Mouse (Mus musculus) gastrocnemius, adult 8-10 months (tissue): ENCODE data around the gene Vps51. TPM values are rescaled to one million over a fixed set of nuclear protein-coding genes. Genes with fewer than 3 reads are reported as not detected.

Experiments
- DNase-seq, 2 experiments: peaks; one replicate each; pipeline ENCODE4 v3.0.0; 2022; ENCODE audit warnings: low spot score in 2 of 2
- total RNA-seq, 4 experiments: library from RNA; stranded (reverse); gene quantifications; 2 replicates each; pipeline ENCODE4 v1.2.4; 2022

Gene Vps51
- total RNA-seq, 4 experiments from 2014 or later, result 17.0 to 23.5 (median 20.4) TPM

DNA sequence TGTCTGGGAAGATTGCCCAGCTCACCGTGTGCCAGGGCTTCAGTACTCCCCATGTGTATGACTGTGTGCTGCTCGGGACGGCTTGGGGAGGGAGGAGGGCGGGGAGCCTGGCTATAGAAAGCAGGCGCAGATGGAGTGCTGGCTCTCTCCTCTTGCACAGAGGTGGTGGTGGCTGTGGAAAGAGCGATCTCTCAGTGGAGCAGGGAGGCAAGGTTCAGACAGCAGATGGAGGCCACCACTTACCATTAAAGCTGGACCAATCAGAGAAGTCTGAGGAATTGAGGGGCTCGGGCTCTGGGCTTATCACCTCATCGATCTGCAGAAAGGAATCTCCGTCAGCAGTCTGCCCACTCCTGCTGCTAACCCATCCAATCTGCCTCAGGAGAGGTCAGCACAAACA, 5.1 kb upstream of the Vps51 start, which contains the start of gene Gm28374:
Gene Gm28374, minus strand, starts transcription at position 101 of the 400 bp plus-strand sequence.
- no peak for DNase-seq

GRCm38 (mm10) chr19:6079983-6080480, 3.0 kb upstream of the Vps51 start, which contains the start of gene Tmem262:
Gene Tmem262, plus strand, starts transcription at chr19:6080033.
- DNase-seq, result no peak

DNA sequence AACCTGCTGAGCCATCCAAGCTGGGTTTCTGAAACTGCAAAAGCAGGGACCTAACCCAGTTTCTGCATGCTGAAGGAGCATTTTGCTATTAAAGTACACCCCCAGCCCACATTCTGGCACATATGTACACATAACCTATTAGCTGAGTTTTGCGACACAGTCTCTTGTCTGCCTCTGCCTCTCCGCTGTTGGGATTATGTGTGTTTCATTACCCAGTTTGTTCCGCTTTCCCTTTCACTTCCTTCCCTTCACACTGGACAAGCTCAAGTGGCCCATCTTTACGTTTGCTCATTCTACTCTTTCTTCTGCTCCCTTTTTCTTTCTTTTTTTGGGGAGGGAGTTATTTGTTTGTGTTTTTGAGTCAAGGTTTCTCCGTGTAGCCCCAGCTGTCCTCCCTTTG, 3.1 kb downstream of the Vps51 start:
- no peak for DNase-seq

DNA sequence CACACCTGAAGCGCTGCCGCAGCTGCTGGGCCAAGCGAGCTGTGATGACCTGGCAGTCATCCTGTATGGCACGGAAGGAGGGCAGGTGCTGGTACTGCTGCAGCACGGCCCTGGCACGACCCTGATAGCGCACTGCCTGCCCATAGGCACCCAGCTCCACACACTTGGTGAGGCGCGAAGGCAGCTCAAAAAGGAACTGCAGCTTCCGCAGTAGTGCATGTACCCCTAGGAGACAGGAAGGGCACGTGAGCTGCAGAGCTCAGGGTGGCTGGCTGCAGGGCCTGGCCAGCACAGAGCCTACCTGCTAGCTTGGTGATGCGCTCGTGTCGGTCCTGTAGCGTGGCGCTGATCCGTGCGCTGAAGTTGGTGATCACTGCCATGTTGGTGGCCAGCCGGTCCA, 5.8 kb downstream of the Vps51 start:
- no peak for DNase-seq

- DNase-seq, result no peak
These were observed 6.3 kb downstream of the Vps51 start for GRCm38 (mm10) chr19:6070571-6071250.

DNA sequence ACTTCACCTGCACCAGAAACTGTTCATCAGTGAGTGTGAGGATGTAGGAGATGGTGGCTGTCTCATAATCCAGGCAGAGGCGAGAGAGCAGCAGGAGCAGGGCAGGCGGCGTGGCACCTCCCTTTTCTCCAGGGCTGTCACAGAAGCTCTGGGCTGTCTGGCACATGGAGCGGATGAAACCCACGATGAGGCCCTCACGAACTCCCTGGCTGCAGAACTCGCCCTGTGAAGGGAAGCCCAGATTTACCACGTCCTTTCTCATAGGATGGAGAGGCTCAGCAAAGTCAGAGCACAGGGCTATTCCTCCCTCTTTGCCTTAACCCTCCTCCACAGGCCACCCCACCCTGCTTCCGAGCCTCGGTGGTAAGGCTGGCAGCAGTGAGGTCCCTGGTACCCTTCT, 7.2 kb downstream of the Vps51 start:
- no peak for DNase-seq

- no peak for DNase-seq
These were observed 8.1 kb downstream of the Vps51 start for GRCm38 (mm10) chr19:6068951-6069350.

DNA sequence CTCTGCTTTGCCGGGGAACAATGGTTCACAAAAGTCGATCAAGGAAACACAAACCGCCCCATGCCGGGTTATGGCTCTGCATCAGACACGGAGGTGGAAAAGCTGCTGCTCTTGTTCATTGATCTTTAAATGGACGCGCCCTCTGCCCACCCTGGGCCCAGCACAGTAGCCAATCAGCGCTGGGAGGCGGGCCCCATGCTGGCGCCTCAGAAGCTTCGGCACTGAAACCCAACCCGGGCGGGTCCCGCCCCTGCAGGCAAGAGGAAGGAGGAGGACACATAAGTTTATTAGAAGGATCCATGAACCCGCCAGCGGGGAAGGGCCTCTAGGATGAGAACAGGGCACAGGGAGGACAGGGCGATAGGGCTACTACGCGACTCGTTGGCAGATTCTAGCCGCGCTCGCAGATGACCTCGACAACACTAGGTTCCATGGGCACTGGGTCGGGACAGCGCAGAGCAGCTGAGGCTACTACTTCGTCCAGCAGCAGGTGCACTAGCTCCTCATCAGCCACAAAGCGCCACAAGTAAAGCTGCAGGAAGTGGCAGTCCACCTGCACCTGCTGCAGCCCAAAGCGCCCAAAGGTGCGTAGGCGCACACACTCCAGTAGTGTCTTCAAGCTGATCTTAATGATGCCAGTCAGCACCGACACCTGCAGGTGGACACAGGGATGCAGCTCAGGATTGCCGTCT, 9.2 kb downstream of the Vps51 start, which contains the start of gene Tm7sf2:
Gene Tm7sf2, minus strand, starts transcription at position 650 of the 692 bp plus-strand sequence.
- peak; percentile 84 to 85 for DNase-seq

DNA sequence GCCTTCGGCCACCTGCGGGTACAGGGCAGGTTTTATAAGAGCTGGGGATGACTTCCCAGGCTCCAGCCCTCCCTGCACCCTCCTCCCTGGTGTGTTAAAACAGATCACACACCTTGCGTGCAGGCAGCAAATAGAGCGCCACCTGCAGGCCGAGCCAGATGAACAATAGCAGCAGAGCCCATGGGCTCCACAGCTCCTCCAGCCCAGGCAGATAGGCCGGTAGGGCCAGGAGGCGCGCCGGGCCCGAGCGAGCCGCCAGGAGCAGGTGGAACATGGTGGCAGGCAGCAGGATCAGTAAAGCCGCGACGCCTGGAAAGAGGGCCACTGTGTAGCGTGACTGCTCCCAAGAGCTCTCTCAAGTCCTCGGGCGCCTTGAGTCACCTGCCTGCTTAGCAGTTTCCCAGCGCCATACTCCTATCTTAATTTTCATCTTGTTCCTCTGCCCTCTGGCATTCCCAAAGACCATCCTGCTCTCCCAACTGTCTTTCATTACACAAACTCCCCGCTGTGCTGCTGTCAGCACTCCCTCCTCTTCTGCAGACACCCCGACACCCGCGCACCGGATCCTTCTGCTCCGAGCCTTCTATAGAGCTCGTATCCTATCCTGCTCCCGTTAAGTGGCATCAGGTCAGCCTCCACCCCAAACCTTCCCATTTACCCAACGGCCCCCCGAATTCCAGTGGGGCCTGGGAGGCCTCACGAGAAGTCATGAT, 9.9 kb downstream of the Vps51 start:
- peak; percentile 63 to 71 for DNase-seq

GRCm38 (mm10) chr19:6066571-6066970, 10.5 kb downstream of the Vps51 start:
- DNase-seq, result no peak

DNA sequence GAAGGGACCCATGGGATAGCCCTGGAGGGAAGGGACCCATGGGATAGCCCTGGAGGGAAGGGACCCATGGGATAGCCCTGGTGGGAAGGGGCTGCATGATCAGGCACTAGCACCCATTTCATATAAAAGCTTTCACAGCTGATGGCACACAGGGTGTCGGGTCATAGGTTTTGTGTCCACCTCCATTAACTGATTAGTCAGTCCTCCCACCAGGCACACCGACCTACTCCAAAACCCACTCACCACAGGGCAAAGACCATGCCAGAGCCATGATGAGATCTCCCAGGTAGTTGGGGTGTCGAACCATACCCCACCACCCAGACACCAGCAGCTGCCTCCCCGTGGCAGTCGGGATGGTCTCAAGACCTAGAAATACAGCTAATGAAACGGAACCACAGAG, 13.9 kb downstream of the Vps51 start:
- DNase-seq, result no peak

- no peak for DNase-seq
These were observed 14.6 kb downstream of the Vps51 start for GRCm38 (mm10) chr19:6062418-6062817.

- DNase-seq, result no peak
These were observed 15.3 kb downstream of the Vps51 start for GRCm38 (mm10) chr19:6061641-6062302.

GRCm38 (mm10) chr19:6061021-6061533, 16.0 kb downstream of the Vps51 start, which contains the start of gene Znhit2:
Gene Znhit2, plus strand, starts transcription at chr19:6061192.
- peak; percentile 93 for DNase-seq

DNA sequence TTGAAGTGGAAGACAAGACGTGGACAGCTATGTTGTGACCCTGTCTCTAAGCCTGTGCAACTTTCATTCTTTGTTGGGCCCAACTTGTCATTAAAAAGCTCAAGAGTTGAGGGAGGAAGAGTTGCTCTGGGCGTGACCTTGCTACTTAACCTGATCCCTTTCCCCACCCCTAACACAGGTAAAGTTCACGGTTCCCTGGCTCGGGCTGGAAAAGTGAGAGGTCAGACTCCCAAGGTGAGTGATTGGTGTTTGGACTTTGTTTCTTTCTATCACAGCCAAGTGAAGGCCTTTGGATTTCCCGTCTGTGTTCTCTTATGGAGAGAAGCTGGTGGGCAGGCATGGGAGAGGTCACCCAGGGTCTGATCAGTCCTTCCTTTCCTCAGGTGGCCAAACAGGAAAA, 18.1 kb downstream of the Vps51 start:
- no peak for DNase-seq

DNA sequence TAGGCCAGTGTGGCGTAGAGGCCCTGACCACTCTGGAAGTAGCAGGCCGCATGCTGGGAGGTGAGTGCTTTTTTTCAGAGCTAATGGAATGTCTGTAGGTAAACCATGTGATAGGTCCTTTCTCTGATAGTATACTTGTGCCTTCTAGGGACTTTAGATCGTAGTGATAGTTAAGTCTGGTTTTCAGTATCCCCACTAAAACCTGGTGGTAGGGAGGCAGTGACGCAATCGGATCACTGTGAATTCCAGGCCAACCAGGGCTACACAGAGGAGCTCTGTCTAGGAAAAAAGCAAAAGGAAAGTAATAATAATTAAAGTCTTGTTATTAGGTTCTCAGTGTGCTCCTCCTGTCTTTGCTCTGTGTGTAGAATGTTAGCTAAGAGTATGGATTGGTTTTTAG, 18.5 kb downstream of the Vps51 start:
- DNase-seq, result no peak

- DNase-seq, result peak; percentile 96 to 97
These were observed 19.5 kb downstream of the Vps51 start, which contains the start of the genes Mrpl49 and Fau for GRCm38 (mm10) chr19:6057313-6058096. Gene Mrpl49, minus strand, starts transcription at chr19:6057785. Gene Fau, plus strand, starts transcription at chr19:6057844.

GRCm38 (mm10) chr19:6056696-6057095, 20.3 kb downstream of the Vps51 start:
- DNase-seq, result no peak

DNA sequence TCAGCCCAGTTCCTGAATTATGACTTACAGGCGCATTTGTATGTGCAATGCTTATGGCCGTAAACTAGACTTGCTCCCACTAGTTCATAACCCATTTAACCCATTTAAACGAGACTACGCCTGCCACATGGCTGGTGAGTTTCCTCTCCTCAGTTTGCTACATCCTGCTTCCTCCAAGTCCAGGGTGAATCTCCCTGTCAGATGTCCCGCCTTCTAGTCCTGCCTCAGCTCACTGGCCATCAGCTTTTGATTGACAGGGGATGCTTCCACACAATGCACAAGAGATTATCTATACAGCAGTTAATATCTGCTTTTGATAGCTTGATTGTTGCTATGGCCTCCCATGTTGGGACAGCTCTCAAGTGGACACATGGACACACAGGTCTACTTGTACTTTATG, 22.7 kb downstream of the Vps51 start:
- DNase-seq, result no peak

DNA sequence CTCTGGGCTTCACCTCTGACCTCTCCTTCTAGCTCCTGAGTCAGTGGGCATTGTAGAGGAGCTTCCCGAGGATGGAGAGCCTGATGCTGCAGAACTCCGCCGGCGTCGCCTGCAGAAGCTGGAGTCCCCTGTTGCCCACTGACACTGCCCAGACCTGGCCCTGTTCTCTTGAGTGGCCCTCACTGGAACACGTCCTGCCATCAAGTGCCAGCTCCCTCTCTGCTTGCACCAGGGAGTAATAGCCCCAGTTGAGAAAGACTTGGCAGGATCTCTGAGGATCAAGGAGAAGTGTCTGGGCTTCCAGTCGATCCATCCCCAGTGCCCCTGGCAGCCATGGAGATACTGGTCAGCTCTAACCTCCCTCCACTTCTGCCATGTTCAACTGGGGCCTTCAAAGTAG, 24.5 kb downstream of the Vps51 start:
- no peak for DNase-seq
